Mouse (Mus musculus): Measurements from ENCODE around the gene Fam78b.

DNA sequence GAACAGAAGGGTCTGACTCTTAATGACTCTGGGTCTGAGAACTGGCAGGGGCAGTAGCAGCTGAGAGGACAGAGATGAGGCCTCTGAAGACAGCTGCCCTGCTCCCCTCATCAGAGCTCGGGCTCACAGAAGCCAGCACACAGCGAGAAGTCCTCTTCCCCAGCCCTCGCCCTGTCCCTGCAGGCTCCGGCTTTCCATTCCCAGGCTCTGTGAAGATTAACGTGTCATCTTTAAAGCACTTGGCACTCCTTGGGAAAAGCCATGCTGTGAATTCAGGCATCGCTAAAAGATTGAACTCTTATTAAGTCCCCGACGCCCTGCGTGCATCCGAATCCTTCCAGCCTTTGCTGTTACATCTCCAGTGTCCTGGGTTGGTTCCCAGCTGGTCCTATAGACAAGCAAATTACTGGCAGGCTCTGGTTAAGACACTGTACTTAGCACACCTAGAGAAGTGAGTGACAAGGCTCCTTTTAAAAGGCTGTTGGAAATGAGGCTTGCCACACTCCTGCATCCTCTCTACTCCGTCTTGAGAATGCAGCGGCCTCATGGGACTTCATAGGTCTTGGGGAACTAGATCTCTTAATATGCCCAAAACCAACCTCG is 30.9 kb downstream of the Fam78b start:
- TF ChIP-seq CTCF (IDR thresholded peaks at IDR 0.05; ENCODE audit: extremely low read depth, insufficient read depth, low read length) (no peak), POLR2A (IDR thresholded peaks at IDR 0.05; ENCODE audit: extremely low read depth, insufficient read depth, low read length) (no peak)
